Mouse (Mus musculus): ENCODE data around the gene Ppp1r13l. TPM values are rescaled to one million over a fixed set of nuclear protein-coding genes. Genes with fewer than 3 reads are reported as not detected.

The Ppp1r13l gene
- polyA plus RNA-seq, 1 experiment from 2014 or later = 0.47 TPM

DNA sequence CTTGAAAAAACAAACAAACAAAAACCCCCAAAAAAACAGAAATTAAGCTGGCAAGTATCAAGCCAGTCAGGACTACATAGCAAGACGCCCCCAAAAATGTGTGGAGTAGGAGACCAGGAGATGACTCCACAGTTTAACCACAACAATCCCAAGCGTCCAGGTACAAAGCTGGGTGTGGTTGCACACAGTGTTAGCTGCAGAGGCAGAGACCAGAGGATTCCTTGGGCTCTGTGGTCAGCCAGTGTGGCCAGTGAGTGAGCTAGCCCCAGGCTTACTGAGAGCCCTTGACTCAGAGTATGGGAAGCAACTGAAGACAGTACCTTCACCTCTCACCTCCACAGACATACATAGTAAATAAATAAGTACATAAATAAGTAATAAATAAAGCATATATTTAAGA, 27.6 kb upstream of the Ppp1r13l start:
- H3K9me3 ChIP-seq (ENCODE audit: low read length) = no peaks in the 10 kb centered on the region
- TF ChIP-seq CTCF (IDR thresholded peaks at IDR 0.05; ENCODE audit: low read depth) = no peak
- TF ChIP-seq EP300 (IDR thresholded peaks at IDR 0.05; ENCODE audit: low read depth) = no peak
- no peaks in the 10 kb centered on the region for H3K27me3 ChIP-seq (ENCODE audit: insufficient read depth, low read length)
- ATAC-seq (no peak), DNase-seq (no peak)
- peaks cover 18% of the 10 kb centered on the region for H3K4me1 ChIP-seq (ENCODE audit: insufficient read depth)
- WGBS (ENCODE audit: insufficient replicate concordance) = 39% methylated on average over 2 of the region's 2 CpGs
- no peak overlapping the region for H3K27ac ChIP-seq (ENCODE audit: low read depth)
- no peaks in the 10 kb centered on the region for H3K36me3 ChIP-seq (replicated peaks; ENCODE audit: insufficient read depth, low read length)
- H3K9ac ChIP-seq (replicated peaks) = no peak overlapping the region
- no peak overlapping the region for H3K4me3 ChIP-seq (ENCODE audit: low read depth, low read length)
- H3K4me2 ChIP-seq (ENCODE audit: low read depth, low read length) = no peak overlapping the region

GRCm38 (mm10) chr7:19332709-19333352, 26.7 kb upstream of the Ppp1r13l start:
- WGBS (ENCODE audit: insufficient replicate concordance) = 0% methylated on average over 47 of the region's 52 CpGs
- peak overlapping the region; percentile 54 for H3K4me3 ChIP-seq (ENCODE audit: low read depth, low read length)
- H3K4me2 ChIP-seq (ENCODE audit: low read depth, low read length) = peak overlapping the region; percentile 73
- H3K27ac ChIP-seq (ENCODE audit: low read depth) = peak overlapping the region; percentile 41; the same call in 1 of the 2 replicates
- ATAC-seq (peak; percentile 71), DNase-seq (peak; percentile 76)
- no peak for TF ChIP-seq CTCF (IDR thresholded peaks at IDR 0.05; ENCODE audit: low read depth)
- TF ChIP-seq EP300 (IDR thresholded peaks at IDR 0.05; ENCODE audit: low read depth) = no peak
- H3K9ac ChIP-seq (replicated peaks) = peak overlapping the region; percentile 61
- no peaks in the 10 kb centered on the region for H3K9me3 ChIP-seq (ENCODE audit: low read length)
- H3K27me3 ChIP-seq (ENCODE audit: insufficient read depth, low read length) = no peaks in the 10 kb centered on the region
- peaks cover 9% of the 10 kb centered on the region for H3K4me1 ChIP-seq (ENCODE audit: insufficient read depth)
- H3K36me3 ChIP-seq (replicated peaks; ENCODE audit: insufficient read depth, low read length) = no peaks in the 10 kb centered on the region

DNA sequence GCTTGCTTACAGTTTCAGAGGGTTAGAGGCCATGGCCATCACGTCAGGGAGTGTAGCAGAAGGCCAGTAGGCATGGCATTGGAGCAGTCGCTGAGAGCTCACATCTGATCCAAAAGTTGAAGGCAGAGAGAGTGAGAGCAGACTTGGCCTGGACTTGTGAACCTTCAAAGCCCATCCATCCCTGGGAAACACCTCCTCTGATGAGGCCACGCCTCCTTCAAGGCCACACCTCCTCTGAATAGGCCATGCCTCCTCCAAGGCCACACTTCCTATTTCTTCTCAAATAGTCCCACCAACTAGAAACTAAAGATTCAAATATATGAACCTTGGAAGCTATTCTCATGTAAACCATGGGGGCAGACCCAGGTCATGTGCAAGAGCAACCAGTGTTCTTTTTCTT, 24.0 kb upstream of the Ppp1r13l start:
- WGBS (ENCODE audit: insufficient replicate concordance) = 38% methylated on average over 3 of the region's 3 CpGs
- DNase-seq (no peak), ATAC-seq (0 out of 2 replicates have a peak, but pooled peaks have one; percentile 43)
- Histone ChIP-seq H3K9me3 (ENCODE audit: low read length) (no peaks in the 10 kb centered on the region), H3K9ac (replicated peaks) (no peak overlapping the region), H3K4me1 (ENCODE audit: insufficient read depth) (peaks cover 8% of the 10 kb centered on the region), H3K36me3 (replicated peaks; ENCODE audit: insufficient read depth, low read length) (no peaks in the 10 kb centered on the region), H3K4me3 (ENCODE audit: low read depth, low read length) (no peak overlapping the region), H3K27ac (ENCODE audit: low read depth) (no peak overlapping the region), H3K4me2 (ENCODE audit: low read depth, low read length) (no peak overlapping the region), H3K27me3 (ENCODE audit: insufficient read depth, low read length) (no peaks in the 10 kb centered on the region)
- TF ChIP-seq CTCF (IDR thresholded peaks at IDR 0.05; ENCODE audit: low read depth) (no peak), EP300 (IDR thresholded peaks at IDR 0.05; ENCODE audit: low read depth) (no peak)

DNA sequence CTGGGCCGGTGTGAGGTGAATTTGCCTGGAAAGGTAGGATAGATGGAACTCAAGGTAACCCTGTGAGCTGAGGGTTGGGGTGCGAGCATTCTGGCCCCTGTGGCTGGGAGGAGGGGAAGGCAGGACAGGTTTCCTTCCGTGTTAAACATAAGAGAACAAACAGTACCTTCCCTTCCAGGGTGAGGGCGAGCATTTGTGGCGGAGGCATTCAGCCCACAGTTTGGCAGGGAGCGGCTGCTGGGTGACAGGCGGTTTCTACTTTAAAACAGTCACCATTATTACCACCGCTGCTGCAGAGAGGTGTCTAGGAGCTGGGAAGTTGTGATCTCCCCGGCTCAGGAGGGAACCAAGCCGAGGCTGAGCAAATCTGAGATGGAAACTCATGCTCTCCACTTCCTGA, 22.4 kb upstream of the Ppp1r13l start:
- no peak for DNase-seq
- Histone ChIP-seq H3K4me1 (ENCODE audit: insufficient read depth) (peaks cover 12% of the 10 kb centered on the region), H3K9ac (replicated peaks) (no peak overlapping the region), H3K9me3 (ENCODE audit: low read length) (no peaks in the 10 kb centered on the region), H3K27me3 (ENCODE audit: insufficient read depth, low read length) (peaks cover 14% of the 10 kb centered on the region), H3K27ac (ENCODE audit: low read depth) (no peak overlapping the region), H3K36me3 (replicated peaks; ENCODE audit: insufficient read depth, low read length) (no peaks in the 10 kb centered on the region), H3K4me2 (ENCODE audit: low read depth, low read length) (no peak overlapping the region), H3K4me3 (ENCODE audit: low read depth, low read length) (no peak overlapping the region)
- no peak for ATAC-seq
- WGBS (ENCODE audit: insufficient replicate concordance) = 55% methylated on average over 10 of the region's 10 CpGs
- TF ChIP-seq EP300 (IDR thresholded peaks at IDR 0.05; ENCODE audit: low read depth) (no peak), CTCF (IDR thresholded peaks at IDR 0.05; ENCODE audit: low read depth) (no peak)

DNA sequence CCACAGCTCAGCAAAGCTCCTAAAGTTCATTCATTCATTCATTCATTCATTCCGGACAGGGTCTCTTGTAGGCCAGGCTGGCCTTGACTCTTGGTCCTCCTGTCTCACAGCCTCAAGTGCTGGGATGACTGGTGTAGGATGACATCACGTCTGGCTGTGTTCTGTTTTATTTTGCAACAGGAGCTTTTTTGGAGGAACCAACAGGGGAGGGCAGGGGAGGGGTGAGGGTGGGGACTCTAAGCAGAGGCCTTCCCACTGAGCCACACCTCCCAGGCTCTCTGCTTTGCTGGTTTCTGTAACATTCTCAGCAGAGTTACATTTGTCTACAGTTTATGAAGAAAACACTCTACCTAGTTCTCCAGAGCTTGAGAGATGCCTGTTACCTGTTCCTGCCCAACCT, 21.5 kb upstream of the Ppp1r13l start:
- Histone ChIP-seq H3K4me3 (ENCODE audit: low read depth, low read length) (no peak overlapping the region), H3K27ac (ENCODE audit: low read depth) (no peak overlapping the region), H3K4me1 (ENCODE audit: insufficient read depth) (peaks cover 14% of the 10 kb centered on the region), H3K4me2 (ENCODE audit: low read depth, low read length) (no peak overlapping the region), H3K9me3 (ENCODE audit: low read length) (no peaks in the 10 kb centered on the region), H3K27me3 (ENCODE audit: insufficient read depth, low read length) (peaks cover 21% of the 10 kb centered on the region), H3K9ac (replicated peaks) (no peak overlapping the region), H3K36me3 (replicated peaks; ENCODE audit: insufficient read depth, low read length) (no peaks in the 10 kb centered on the region)
- no peak for DNase-seq
- WGBS (ENCODE audit: insufficient replicate concordance) = 45% methylated on average over 2 of the region's 2 CpGs
- TF ChIP-seq CTCF (IDR thresholded peaks at IDR 0.05; ENCODE audit: low read depth) = no peak
- no peak for TF ChIP-seq EP300 (IDR thresholded peaks at IDR 0.05; ENCODE audit: low read depth)
- ATAC-seq = peak; percentile 70

- DNase-seq = no peak
- no peak for TF ChIP-seq EP300 (IDR thresholded peaks at IDR 0.05; ENCODE audit: low read depth)
- TF ChIP-seq CTCF (IDR thresholded peaks at IDR 0.05; ENCODE audit: low read depth) = no peak
- ATAC-seq = no peak
- Histone ChIP-seq H3K4me3 (ENCODE audit: low read depth, low read length) (no peak overlapping the region), H3K27ac (ENCODE audit: low read depth) (no peak overlapping the region), H3K9me3 (ENCODE audit: low read length) (no peaks in the 10 kb centered on the region), H3K36me3 (replicated peaks; ENCODE audit: insufficient read depth, low read length) (no peaks in the 10 kb centered on the region), H3K9ac (replicated peaks) (no peak overlapping the region), H3K4me1 (ENCODE audit: insufficient read depth) (peaks cover 19% of the 10 kb centered on the region), H3K4me2 (ENCODE audit: low read depth, low read length) (no peak overlapping the region), H3K27me3 (ENCODE audit: insufficient read depth, low read length) (peaks cover 23% of the 10 kb centered on the region)
- 61% methylated on average over 7 of the region's 7 CpGs for WGBS (ENCODE audit: insufficient replicate concordance)
These were observed 21.0 kb upstream of the Ppp1r13l start for GRCm38 (mm10) chr7:19338596-19338995.
